Mouse (Mus musculus) cerebellum, postnatal 4 days (tissue): ENCODE data around the gene Kdelr1.

Experiments
- DNase-seq, 2 experiments: peaks; one replicate each; pipeline ENCODE4 v3.0.0; 2022; ENCODE audit warnings: low spot score in 2 of 2, mixed read lengths in 1 of 2

Kdelr1 gene

GRCm38 (mm10) chr7:45917004-45917704 lies 44.6 kb downstream of the Kdelr1 start:
- DNase-seq = no peak

GRCm38 (mm10) chr7:45917926-45918325 lies 45.4 kb downstream of the Kdelr1 start:
- DNase-seq = no peak

GRCm38 (mm10) chr7:45919083-45919671 lies 46.6 kb downstream of the Kdelr1 start:
- no peak for DNase-seq

- DNase-seq = no peak
Observed at GRCm38 (mm10) chr7:45919761-45920160, 47.2 kb downstream of the Kdelr1 start.

- DNase-seq = no peak
Observed at GRCm38 (mm10) chr7:45920583-45921241, 48.1 kb downstream of the Kdelr1 start.

- DNase-seq = no peak
Observed at GRCm38 (mm10) chr7:45921242-45921621, 48.7 kb downstream of the Kdelr1 start, which contains the start of gene Emp3. Gene Emp3, minus strand, starts transcription at chr7:45921404.

GRCm38 (mm10) chr7:45921950-45922600 lies 49.5 kb downstream of the Kdelr1 start:
- DNase-seq = no peak

- peak; percentile 80 to 86 for DNase-seq
Observed at GRCm38 (mm10) chr7:45922928-45923761, 50.6 kb downstream of the Kdelr1 start.

- DNase-seq = peak in 1 of 2 experiments; percentile 50
Observed at GRCm38 (mm10) chr7:45923762-45924428, 51.3 kb downstream of the Kdelr1 start, which contains the start of gene Ccdc114. Gene Ccdc114, plus strand, starts transcription at chr7:45924072.

GRCm38 (mm10) chr7:45924429-45924816 lies 51.9 kb downstream of the Kdelr1 start:
- DNase-seq = no peak

GRCm38 (mm10) chr7:45928626-45929295 lies 56.2 kb downstream of the Kdelr1 start:
- DNase-seq = peak in 1 of 2 experiments; percentile 21

GRCm38 (mm10) chr7:45929688-45930087 lies 57.1 kb downstream of the Kdelr1 start:
- DNase-seq = no peak
